Comparison of ENCODE assay signal across 9 mouse cellular contexts in genomic region chr2:152669639-152670484, GRCm38 (mm10). TPM values are rescaled to one million over a fixed set of nuclear protein-coding genes. Genes with fewer than 3 reads are reported as not detected.
A peak's percentile ranks its signal among the peaks of the same experiment; 100 is the strongest.
DNase-seq lines count a peak whose midpoint lies in the region; ATAC-seq and TF ChIP-seq lines count a peak whose summit lies in the region.
"Had no signal": no experiment of that assay in that cellular context is flagged by ENCODE, and none has a peak within 500 bp of the region (broad histone marks: within the 10 kb centered on the region; RNA-seq: fewer than 3 reads in every experiment).

No protein-coding gene starts in this region.

- H3K4me3 ChIP-seq in MEL (ENCODE audit: control insufficient read depth in 1 of 2, insufficient read depth in 1 of 2, low read depth in 2 of 2, low read length in 2 of 2) = peak overlapping the region; percentile 81 to 88
- H3K4me3 ChIP-seq in embryonic facial prominence, embryonic 11.5 days (ENCODE audit: low read depth, low read length) = peak overlapping the region; percentile 98
- H3K4me3 ChIP-seq in hindbrain, embryonic 11.5 days (ENCODE audit: low read depth, low read length) = peak overlapping the region; percentile 90

- peaks cover 5 to 18% of the 10 kb centered on the region in 2 experiments for H3K4me1 ChIP-seq in MEL (ENCODE audit: control insufficient read depth in 1 of 2, insufficient read depth in 2 of 2, low read length in 2 of 2)
- peaks cover 7% of the 10 kb centered on the region for H3K4me1 ChIP-seq in embryonic facial prominence, embryonic 11.5 days (ENCODE audit: control insufficient read depth, insufficient read depth, low read length)
- H3K4me1 ChIP-seq in hindbrain, embryonic 11.5 days (replicated peaks; ENCODE audit: control insufficient read depth, insufficient read depth, low read length) = peaks cover 10% of the 10 kb centered on the region

- H3K4me2 ChIP-seq in embryonic facial prominence, embryonic 11.5 days (ENCODE audit: low read depth, low read length) = peak overlapping the region; percentile 79
- H3K4me2 ChIP-seq in hindbrain, embryonic 11.5 days (replicated peaks; ENCODE audit: low read depth, low read length) = peak overlapping the region; percentile 76

- TF ChIP-seq CTCF in MEL (IDR thresholded peaks at IDR 0.05 in 2 of 3, conservative IDR thresholded peaks at IDR 0.05 in 1 of 3; ENCODE audit: control insufficient read depth in 1 of 3, insufficient read depth in 1 of 3, low read depth in 2 of 3, low read length in 3 of 3, poor library complexity in 1 of 3, severe bottlenecking in 1 of 3) = no peak

- peak overlapping the region; percentile 40 for H3K27ac ChIP-seq in MEL (ENCODE audit: control insufficient read depth, low read depth, low read length)
- peak overlapping the region; percentile 92 for H3K27ac ChIP-seq in embryonic facial prominence, embryonic 11.5 days (replicated peaks; ENCODE audit: low read depth, low read length)
- peak overlapping the region; percentile 92 for H3K27ac ChIP-seq in hindbrain, embryonic 11.5 days (ENCODE audit: low read depth, low read length)

- ATAC-seq in embryonic facial prominence, embryonic 11.5 days (replicated peaks; ENCODE audit: insufficient number of reproducible peaks, low FRiP score, low TSS enrichment, low read depth) = peak; percentile 81
- peak; percentile 80 for ATAC-seq in hindbrain, embryonic 11.5 days (ENCODE audit: low FRiP score)

- under 1% methylated on average over 46 of the region's 46 CpGs for WGBS in embryonic facial prominence, embryonic 11.5 days
- WGBS in hindbrain, embryonic 11.5 days = 1% methylated on average over 44 of the region's 46 CpGs

- TF ChIP-seq RAD21 in MEL (IDR thresholded peaks at IDR 0.05; ENCODE audit: low read depth, low read length) = no peak

- peak in 1 of 2 experiments; percentile 23; a peak in 1 of 4 replicates for TF ChIP-seq EP300 in MEL (IDR thresholded peaks at IDR 0.05; ENCODE audit: low read depth in 1 of 2, low read length in 2 of 2)

- H3K36me3 ChIP-seq in MEL (ENCODE audit: control insufficient read depth in 1 of 2, insufficient read depth in 2 of 2, low read length in 2 of 2) = peaks cover 0 to 9% of the 10 kb centered on the region in 2 experiments; a peak in 2 of 4 replicates
- H3K36me3 ChIP-seq in embryonic facial prominence, embryonic 11.5 days (replicated peaks; ENCODE audit: control insufficient read depth, insufficient read depth, low read depth, low read length) = no peaks in the 10 kb centered on the region
- H3K36me3 ChIP-seq in hindbrain, embryonic 11.5 days (ENCODE audit: control insufficient read depth, insufficient read depth, low read length) = no peaks in the 10 kb centered on the region

- peak; percentile 6 to 34; a peak in 1 of 4 replicates for TF ChIP-seq POLR2A in MEL (IDR thresholded peaks at IDR 0.05; ENCODE audit: control insufficient read depth in 1 of 2, insufficient read depth in 1 of 2, low read depth in 1 of 2, low read length in 2 of 2, poor library complexity in 1 of 2)

- H3K9ac ChIP-seq in MEL (ENCODE audit: control insufficient read depth, low read depth, low read length, poor library complexity, severe bottlenecking) = peak overlapping the region; percentile 84
- peak overlapping the region; percentile 98 for H3K9ac ChIP-seq in embryonic facial prominence, embryonic 11.5 days (replicated peaks; ENCODE audit: low read length)
- peak overlapping the region; percentile 93 for H3K9ac ChIP-seq in hindbrain, embryonic 11.5 days (ENCODE audit: low read depth, low read length)

- DNase-seq in kidney, postnatal 10 days = peak; percentile 69
- no peak for DNase-seq in kidney, adult 9 months
- peak; percentile 56 for DNase-seq in MEL (ENCODE audit: low read depth, low spot score)
- DNase-seq in embryonic facial prominence, embryonic 11.5 days (ENCODE audit: low spot score) = peak; percentile 78
- peak; percentile 72 for DNase-seq in hindbrain, embryonic 11.5 days (ENCODE audit: low spot score)
- peak; percentile 57 for DNase-seq in lung, postnatal 10 days
- peak; percentile 62 for DNase-seq in testis, postnatal 10 days (ENCODE audit: low spot score)
- no peak for DNase-seq in frontal cortex, postnatal 14 days (ENCODE audit: low spot score in 2 of 2)

- H3K27me3 ChIP-seq in MEL (ENCODE audit: control insufficient read depth in 1 of 2, insufficient read depth in 2 of 2, low read length in 2 of 2) = peaks cover 5 to 7% of the 10 kb centered on the region in 2 experiments; a peak in 3 of 4 replicates
- H3K27me3 ChIP-seq in embryonic facial prominence, embryonic 11.5 days (ENCODE audit: control insufficient read depth, insufficient read depth, low read length) = no peaks in the 10 kb centered on the region
- no peaks in the 10 kb centered on the region for H3K27me3 ChIP-seq in hindbrain, embryonic 11.5 days (ENCODE audit: control insufficient read depth, insufficient read depth, low read length)

- H3K9me3 ChIP-seq in MEL (replicated peaks; ENCODE audit: insufficient read depth, low read length) = no peaks in the 10 kb centered on the region
- no peaks in the 10 kb centered on the region for H3K9me3 ChIP-seq in embryonic facial prominence, embryonic 11.5 days (replicated peaks; ENCODE audit: control insufficient read depth, low read length)
- no peaks in the 10 kb centered on the region for H3K9me3 ChIP-seq in hindbrain, embryonic 11.5 days (ENCODE audit: control insufficient read depth, low read length)

- peaks cover 35% of the 10 kb centered on the region for H3K79me2 ChIP-seq in MEL (ENCODE audit: control insufficient read depth, insufficient read depth, low read length, poor library complexity)

TF ChIP-seq in MEL, 35 proteins besides CTCF, POLR2A, EP300 and RAD21:
- peak; percentile 13; the same call in 1 of the 2 replicates for TF ChIP-seq HCFC1 (IDR thresholded peaks at IDR 0.05; ENCODE audit: low read depth, low read length)
- no peak for TF ChIP-seq GABPA (IDR thresholded peaks at IDR 0.05; ENCODE audit: low read depth, low read length)
- no peak for TF ChIP-seq ZC3H11A (IDR thresholded peaks at IDR 0.05; ENCODE audit: low read depth, low read length)
- TF ChIP-seq UBTF (IDR thresholded peaks at IDR 0.05; ENCODE audit: borderline replicate concordance, insufficient read depth, low read depth, low read length) = no peak
- no peak for TF ChIP-seq KAT2A (conservative IDR thresholded peaks at IDR 0.05; ENCODE audit: low read depth, low read length)
- peak; percentile 51; the same call in 1 of the 2 replicates for TF ChIP-seq SIN3A (IDR thresholded peaks at IDR 0.05; ENCODE audit: low read length)
- peak; percentile 16 for TF ChIP-seq MXI1 (IDR thresholded peaks at IDR 0.05; ENCODE audit: low read depth, low read length)
- TF ChIP-seq POLR2AphosphoS5 (IDR thresholded peaks at IDR 0.05; ENCODE audit: borderline replicate concordance, low read depth, low read length) = 0 out of 2 replicates have a peak, but pooled peaks have one; percentile 1
- TF ChIP-seq ZKSCAN1 (IDR thresholded peaks at IDR 0.05; ENCODE audit: low read depth, low read length) = no peak
- no peak for TF ChIP-seq BHLHE40 (IDR thresholded peaks at IDR 0.05; ENCODE audit: borderline replicate concordance, low read depth, low read length)
- no peak for TF ChIP-seq TCF12 (IDR thresholded peaks at IDR 0.05; ENCODE audit: low read depth, low read length)
- 0 out of 2 replicates have a peak, but pooled peaks have one; percentile 19 for TF ChIP-seq ETS1 (IDR thresholded peaks at IDR 0.05; ENCODE audit: low read depth, low read length)
- 0 out of 2 replicates have a peak, but pooled peaks have one; percentile 10 for TF ChIP-seq MYC (IDR thresholded peaks at IDR 0.05; ENCODE audit: low read depth, low read length)
- TF ChIP-seq USF1 (IDR thresholded peaks at IDR 0.05; ENCODE audit: low read depth, low read length) = no peak
- TF ChIP-seq MAZ (IDR thresholded peaks at IDR 0.05; ENCODE audit: low read depth, low read length) = no peak

RNA-seq across cellular contexts. Expression of gene H13, which starts 0.6 kb away (rescaled TPM):
- total RNA-seq in MEL (2012; rRNA removed) = 73.8 and 82.7 TPM in 2 replicates
- polyA plus RNA-seq in MEL (2012; ENCODE audit: insufficient read depth in 1 of 2, insufficient read length in 2 of 2, low read depth in 1 of 2, low replicate concordance in 2 of 2, missing spikeins in 1 of 2) = 100 to 1,000 TPM; 139 to 421 TPM
- polyA plus RNA-seq in embryonic facial prominence, embryonic 11.5 days (2014; fragmentation: Nextera tagmentation; extraction: Ambion mirVana) = 115 and 118 TPM in 2 replicates
- 124 and 138 TPM in 2 replicates for polyA plus RNA-seq in hindbrain, embryonic 11.5 days (2014; fragmentation: Nextera tagmentation; extraction: Ambion mirVana)

RNA-seq across cellular contexts. Expression of gene Mcts2, which starts 17.0 kb away (rescaled TPM):
- total RNA-seq in MEL (2012; rRNA removed) = 1.6 and 2.7 TPM in 2 replicates
- polyA plus RNA-seq in MEL (2012; ENCODE audit: insufficient read depth in 1 of 2, insufficient read length in 2 of 2, low read depth in 1 of 2, low replicate concordance in 2 of 2, missing spikeins in 1 of 2) = 1 to 10 TPM in 1 of 2 experiments, not detected in 1; 3.0 TPM
- 40.6 and 45.1 TPM in 2 replicates for polyA plus RNA-seq in embryonic facial prominence, embryonic 11.5 days (2014; fragmentation: Nextera tagmentation; extraction: Ambion mirVana)
- polyA plus RNA-seq in hindbrain, embryonic 11.5 days (2014; fragmentation: Nextera tagmentation; extraction: Ambion mirVana) = 43.9 and 48.5 TPM in 2 replicates

RNA-seq across cellular contexts. Expression of gene Rem1, which starts 43.1 kb away (rescaled TPM):
- total RNA-seq in MEL (2012; rRNA removed) = not detected in 2 replicates
- not detected for polyA plus RNA-seq in MEL (2012; ENCODE audit: insufficient read depth in 1 of 2, insufficient read length in 2 of 2, low read depth in 1 of 2, low replicate concordance in 2 of 2, missing spikeins in 1 of 2)
- polyA plus RNA-seq in embryonic facial prominence, embryonic 11.5 days (2014; fragmentation: Nextera tagmentation; extraction: Ambion mirVana) = 0.36 and 0.91 TPM in 2 replicates
- polyA plus RNA-seq in hindbrain, embryonic 11.5 days (2014; fragmentation: Nextera tagmentation; extraction: Ambion mirVana) = 0.29 and 0.62 TPM in 2 replicates

RNA-seq across cellular contexts. Expression of gene Defb25, which starts 47.0 kb away (rescaled TPM):
- total RNA-seq in MEL (2012; rRNA removed) = not detected in 2 replicates
- not detected for polyA plus RNA-seq in MEL (2012; ENCODE audit: insufficient read depth in 1 of 2, insufficient read length in 2 of 2, low read depth in 1 of 2, low replicate concordance in 2 of 2, missing spikeins in 1 of 2)
- not detected in 2 replicates for polyA plus RNA-seq in embryonic facial prominence, embryonic 11.5 days (2014; fragmentation: Nextera tagmentation; extraction: Ambion mirVana)
- polyA plus RNA-seq in hindbrain, embryonic 11.5 days (2014; fragmentation: Nextera tagmentation; extraction: Ambion mirVana) = not detected in 2 replicates
- total RNA-seq: gastrocnemius, postnatal 36 days had no signal

Comparison
In these comparisons a context has a peak if more than half of its experiments do, and no peak if none do; other contexts are left out.
1. DNase-seq: peak in kidney, postnatal 10 days (single experiment), MEL (single experiment), embryonic facial prominence, embryonic 11.5 days (single experiment), hindbrain, embryonic 11.5 days (single experiment), lung, postnatal 10 days (single experiment) and testis, postnatal 10 days (single experiment); none in kidney, adult 9 months (single experiment) and frontal cortex, postnatal 14 days (0 of 2).
2. H3K27ac ChIP-seq: peak in every context shown above with its lines; median percentile 92 in embryonic facial prominence, embryonic 11.5 days; 92 in hindbrain, embryonic 11.5 days; 40 in MEL.
3. RNA of gene Mcts2, which starts 17.0 kb away (polyA plus RNA-seq): 43.9 to 48.5 TPM in hindbrain, embryonic 11.5 days and 40.6 to 45.1 TPM in embryonic facial prominence, embryonic 11.5 days; 3.0 TPM in MEL; every median in the first group is over 10 times any median in the second.
4. Peak in every context shown above with its lines, with median percentiles within 50 percentile points of each other: H3K4me3 ChIP-seq and H3K9ac ChIP-seq.